Mouse (Mus musculus): ENCODE measurements at regions not wholly inside any gene's neighbourhood (a gene's known extent, or its start where the extent isn't known, plus 50 kb on each side); places are given as distances from the start of the nearest gene placed in this dataset.
A peak's percentile ranks its signal among the peaks of the same experiment; 100 is the strongest.

DNA sequence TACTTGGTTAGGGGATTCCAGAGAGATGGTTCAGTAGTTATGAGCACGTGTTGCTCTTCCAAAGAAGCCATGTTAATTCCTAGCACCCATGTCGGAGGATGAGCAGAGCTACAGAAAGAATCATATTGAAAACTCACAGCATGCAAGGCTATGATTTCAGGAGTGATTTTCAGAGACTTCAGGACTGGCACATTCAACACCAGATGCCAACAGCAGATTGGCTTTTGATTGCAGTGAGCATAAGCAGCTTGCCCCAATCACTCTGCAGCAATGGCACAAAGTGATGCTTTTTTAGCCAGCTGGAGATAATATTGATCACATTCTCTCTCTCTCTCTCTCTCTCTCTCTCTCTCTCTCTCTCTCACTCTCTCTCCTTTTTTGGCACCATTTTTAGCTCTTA is 166.6 kb upstream of the Chrm3 start:
- DNase-seq (ENCODE audit: low read depth, low spot score) = no peak

DNA sequence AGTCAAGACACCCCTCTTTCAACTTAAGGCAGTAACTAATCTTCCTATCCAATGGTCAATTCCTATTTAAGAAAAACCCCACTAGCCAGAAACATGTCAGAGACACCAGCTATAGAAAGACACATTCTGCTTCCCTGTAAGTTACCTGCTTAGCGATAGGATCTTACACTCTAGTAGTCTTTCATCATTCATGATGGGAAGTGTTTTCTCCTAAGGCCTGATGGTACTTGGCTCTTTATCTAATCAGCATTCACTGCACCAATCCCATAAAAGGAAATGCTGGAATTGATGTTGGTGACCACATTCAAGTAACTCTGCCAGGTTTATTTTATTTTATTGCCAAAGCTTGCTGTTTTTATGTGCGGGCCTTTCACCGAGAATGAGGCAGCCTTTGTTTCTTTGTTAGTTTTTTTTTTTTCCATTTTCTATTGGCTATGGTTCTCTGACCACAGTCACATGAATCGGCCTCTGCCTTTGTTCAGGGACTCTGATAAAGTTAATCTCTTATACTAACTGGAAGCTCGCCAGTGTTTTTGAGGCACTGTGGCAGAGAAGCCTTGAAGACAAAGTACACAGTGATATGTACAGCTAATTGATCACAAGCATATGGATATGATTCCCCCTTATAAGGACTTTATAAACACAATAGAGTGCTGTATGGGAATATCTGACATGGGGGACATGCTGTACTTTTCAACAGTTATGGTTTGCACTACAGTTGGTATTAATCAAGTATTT is 166.0 kb upstream of the Chrm3 start:
- DNase-seq (ENCODE audit: low read depth, low spot score) = peak; percentile 5

DNA sequence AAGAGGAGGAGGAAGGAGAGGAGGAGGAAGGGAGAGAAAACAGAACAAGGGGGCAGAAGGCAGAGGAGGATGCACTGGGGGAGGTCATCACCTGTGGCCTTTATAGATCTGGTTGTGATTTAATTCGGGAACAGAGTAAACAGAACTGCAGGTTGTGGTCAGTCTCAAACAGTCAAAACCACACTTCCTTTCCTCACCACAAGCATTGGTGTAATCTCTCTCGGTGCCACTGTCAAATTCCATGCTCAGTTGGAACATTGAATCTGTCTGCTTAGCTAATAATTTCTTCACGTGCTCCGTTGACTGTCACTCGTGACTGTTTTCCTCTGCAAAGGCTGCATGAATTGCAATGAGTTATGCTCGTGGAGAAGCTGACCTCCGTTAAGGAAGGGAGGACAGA is 143.6 kb upstream of the Chrm3 start:
- DNase-seq (ENCODE audit: low read depth, low spot score) = no peak

DNA sequence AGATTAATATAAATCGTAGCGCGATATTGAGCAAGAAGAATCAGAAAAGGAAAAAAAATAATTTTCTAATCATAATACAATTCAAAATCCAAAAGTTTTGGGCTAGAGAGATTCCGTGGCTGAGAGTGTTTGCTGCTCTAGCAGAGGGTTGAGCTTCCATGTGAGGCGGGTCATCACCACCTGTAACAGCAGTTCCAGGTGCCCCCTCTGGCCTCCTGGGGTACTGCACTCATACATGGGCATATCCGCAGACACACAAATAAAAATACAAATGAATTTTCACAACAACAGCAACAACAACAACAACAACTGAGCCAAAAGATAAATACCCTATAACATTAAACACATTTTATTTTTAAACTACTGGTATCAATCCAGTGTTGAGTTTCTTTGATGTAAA is 94.7 kb upstream of the Chrm3 start:
- no peak for DNase-seq (ENCODE audit: low read depth, low spot score)

DNA sequence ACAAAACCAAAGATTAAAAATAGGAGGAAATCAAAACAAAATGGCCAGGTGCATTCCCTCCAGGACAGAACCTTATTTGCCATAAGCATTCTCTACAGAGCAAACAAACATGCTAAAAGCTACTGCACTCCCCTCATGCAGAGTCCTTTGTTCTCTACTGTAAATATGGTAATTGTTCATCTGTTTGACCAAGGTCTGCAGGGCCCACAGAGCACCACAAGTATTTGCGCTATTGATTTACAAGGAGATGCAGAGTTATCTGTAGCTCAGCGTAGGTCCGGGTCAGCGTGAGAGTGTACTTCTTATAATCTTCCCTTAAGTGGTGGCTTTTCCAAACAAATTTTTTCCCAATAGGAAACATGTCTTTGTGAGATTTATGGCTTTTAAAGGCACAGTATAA is 94.0 kb upstream of the Chrm3 start:
- DNase-seq (ENCODE audit: low read depth, low spot score) = no peak

DNA sequence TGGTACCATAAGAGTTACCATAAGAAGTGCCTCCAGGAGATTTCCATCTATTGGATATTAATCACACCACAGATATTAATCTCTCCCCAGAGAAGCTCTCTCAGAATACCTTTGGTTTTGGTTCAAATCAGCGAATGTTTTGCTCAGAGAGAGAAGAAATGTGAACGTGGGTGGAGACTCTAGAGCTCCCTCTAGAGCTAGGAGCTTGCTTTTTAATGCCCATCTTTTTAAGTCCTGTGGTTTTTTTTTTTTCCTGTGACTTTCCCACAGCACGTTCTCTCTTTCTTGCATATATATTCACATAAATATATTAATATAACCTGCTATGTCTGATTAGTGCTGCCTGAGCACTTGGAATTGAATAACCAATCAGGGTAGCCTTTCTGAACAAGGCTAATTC is 90.4 kb upstream of the Chrm3 start:
- DNase-seq (ENCODE audit: low read depth, low spot score) = no peak

DNA sequence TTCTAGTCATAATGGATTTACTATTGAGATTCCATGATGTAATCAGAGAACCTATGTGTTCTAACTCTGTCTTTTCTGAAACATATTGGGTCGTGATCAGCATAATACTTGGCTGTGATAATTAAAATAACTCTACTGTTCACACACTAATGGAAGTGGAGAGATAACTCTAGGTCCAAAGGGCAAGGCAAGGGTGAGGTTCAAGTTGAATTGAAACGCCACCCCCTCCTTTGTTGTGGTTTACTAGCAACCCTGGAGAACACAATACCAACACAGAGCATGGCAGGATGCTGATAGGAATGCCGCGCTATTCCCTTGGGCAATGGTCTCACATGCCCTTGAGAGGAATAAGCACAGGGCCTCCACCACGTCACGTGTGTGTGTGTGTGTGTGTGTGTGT is 88.9 kb upstream of the Chrm3 start:
- no peak for DNase-seq (ENCODE audit: low read depth, low spot score)

DNA sequence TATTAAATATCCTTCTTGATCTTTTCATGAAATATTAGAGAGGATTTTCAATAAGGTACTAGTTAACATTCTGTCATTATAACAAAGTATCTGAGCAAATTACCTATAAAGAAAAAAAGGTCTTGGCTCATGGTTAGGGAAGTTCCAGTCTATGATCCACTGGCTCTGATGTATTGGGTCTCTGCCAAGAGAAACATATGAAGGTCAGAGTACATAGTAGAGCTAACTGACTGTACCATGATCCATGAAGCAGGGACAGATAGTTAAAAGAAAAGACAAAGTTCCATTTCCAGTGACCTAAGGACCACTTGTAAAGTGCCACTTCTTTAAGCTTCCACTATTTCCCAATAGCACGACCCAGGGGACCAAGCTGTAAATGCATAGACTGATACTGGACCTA is 87.2 kb upstream of the Chrm3 start:
- no peak for DNase-seq (ENCODE audit: low read depth, low spot score)

DNA sequence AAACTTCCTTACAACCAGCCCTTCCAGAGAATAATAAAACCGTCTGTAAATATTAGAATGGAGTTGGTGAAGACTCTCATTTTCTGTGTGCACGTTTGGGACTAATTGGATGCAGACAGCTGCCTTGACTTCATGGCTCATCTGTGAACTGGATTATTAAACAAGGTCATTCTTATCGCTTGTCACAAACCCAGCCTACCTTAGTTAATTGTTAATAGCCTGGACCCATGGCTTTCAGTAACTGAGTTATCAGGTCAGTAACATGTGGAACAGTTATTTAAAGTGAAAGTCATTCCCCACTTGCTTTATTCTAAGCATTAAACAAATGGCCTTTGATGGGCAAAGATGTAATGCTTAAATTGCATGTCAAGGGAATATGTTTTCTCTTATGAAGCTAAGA is 85.0 kb upstream of the Chrm3 start:
- no peak for DNase-seq (ENCODE audit: low read depth, low spot score)
